Mouse (Mus musculus): Measurements from ENCODE around the gene Rab40b. TPM values are rescaled to one million over a fixed set of nuclear protein-coding genes. Genes with fewer than 3 reads are reported as not detected.
"Not testable (repeated sequence)": the region's sequence is repeated elsewhere in the genome, so short reads cannot be mapped to it uniquely, and the experiment has no call there.

Rab40b gene
- polyA plus RNA-seq, 2 experiments from 2014 or later: not detected

- no peak for ATAC-seq
Measured at GRCm38 (mm10) chr11:121367170-121367707, 20.8 kb downstream of the Rab40b start.

- no peak for ATAC-seq
Measured at GRCm38 (mm10) chr11:121362212-121362611, 25.8 kb downstream of the Rab40b start.

GRCm38 (mm10) chr11:121354091-121354707 is 33.9 kb downstream of the Rab40b start, which contains the start of gene Wdr45b:
Gene Wdr45b (minus strand): TSS chr11:121354445.
- ATAC-seq: peak; percentile 87

GRCm38 (mm10) chr11:121353326-121354090 is 34.5 kb downstream of the Rab40b start:
- peak; percentile 36 for ATAC-seq

GRCm38 (mm10) chr11:121348727-121349126 is 39.3 kb downstream of the Rab40b start:
- not testable (repeated sequence) for ATAC-seq

GRCm38 (mm10) chr11:121348166-121348565 is 39.9 kb downstream of the Rab40b start:
- ATAC-seq: no peak

GRCm38 (mm10) chr11:121347036-121347435 is 41.0 kb downstream of the Rab40b start:
- ATAC-seq: no peak

- ATAC-seq: not testable (repeated sequence)
Measured at GRCm38 (mm10) chr11:121342423-121342822, 45.6 kb downstream of the Rab40b start.

- ATAC-seq: no peak
Measured at GRCm38 (mm10) chr11:121340287-121340686, 47.8 kb downstream of the Rab40b start.

- ATAC-seq: no peak
Measured at GRCm38 (mm10) chr11:121339647-121340046, 48.4 kb downstream of the Rab40b start.

GRCm38 (mm10) chr11:121331641-121332040 is 56.4 kb downstream of the Rab40b start:
- ATAC-seq: no peak

GRCm38 (mm10) chr11:121328619-121329018 is 59.4 kb downstream of the Rab40b start:
- no peak for ATAC-seq

GRCm38 (mm10) chr11:121328206-121328605 is 59.8 kb downstream of the Rab40b start:
- ATAC-seq: no peak

GRCm38 (mm10) chr11:121326681-121327080 is 61.4 kb downstream of the Rab40b start:
- no peak for ATAC-seq

GRCm38 (mm10) chr11:121326034-121326433 is 62.0 kb downstream of the Rab40b start:
- no peak for ATAC-seq

- ATAC-seq: not testable (repeated sequence)
Measured at GRCm38 (mm10) chr11:121307712-121308111, 80.3 kb downstream of the Rab40b start.

- no peak for ATAC-seq
Measured at GRCm38 (mm10) chr11:121306608-121307007, 81.4 kb downstream of the Rab40b start.

Other genes with a start within 250 kb of the Rab40b start
- gene Tex19.1, start 242.1 kb downstream of the Rab40b start, polyA plus RNA-seq (2017; shearing (Covaris generic)): under 1 TPM in 1 of 2 experiments, not detected in 1; 0.24 TPM
- gene Uts2r, start 228.0 kb downstream of the Rab40b start, polyA plus RNA-seq (2017; shearing (Covaris generic)): not detected
- 1 to 10 TPM; 2.3 to 3.1 TPM for gene Hexdc, start 183.8 kb downstream of the Rab40b start, polyA plus RNA-seq (2017; shearing (Covaris generic))
- gene Ogfod3, start 183.5 kb downstream of the Rab40b start, polyA plus RNA-seq (2017; shearing (Covaris generic)): 1 to 10 TPM; 7.8 to 8.8 TPM
- 100 to 1,000 TPM; 103 to 150 TPM for gene Cybc1, start 158.9 kb downstream of the Rab40b start, polyA plus RNA-seq (2017; shearing (Covaris generic))
- gene Narf, start 151.0 kb downstream of the Rab40b start, polyA plus RNA-seq (2017; shearing (Covaris generic)): 10 to 100 TPM; 30.1 to 41.9 TPM
- gene Foxk2, start 128.3 kb downstream of the Rab40b start, polyA plus RNA-seq (2017; shearing (Covaris generic)): 1 to 10 TPM; 4.1 to 6.1 TPM
- 10 to 100 TPM; 27.2 to 29.0 TPM for gene Wdr45b, start 33.8 kb downstream of the Rab40b start, polyA plus RNA-seq (2017; shearing (Covaris generic))
- gene Fn3krp, start 33.1 kb upstream of the Rab40b start, polyA plus RNA-seq (2017; shearing (Covaris generic)): 1 to 10 TPM; 1.8 to 2.6 TPM
- not detected for gene Fn3k, start 46.7 kb upstream of the Rab40b start, polyA plus RNA-seq (2017; shearing (Covaris generic))
- 10 to 100 TPM; 24.0 to 41.8 TPM for gene Tbcd, start 63.7 kb upstream of the Rab40b start, polyA plus RNA-seq (2017; shearing (Covaris generic))
- 1 to 10 TPM in 1 of 2 experiments, under 1 TPM in 1; 0.65 to 1.6 TPM for gene Zfp750, start 131.1 kb upstream of the Rab40b start, polyA plus RNA-seq (2017; shearing (Covaris generic))